In genomic region chr6:55581106-55581505, GRCm38 (mm10) we compare ENCODE assay signal across 31 mouse cellular contexts.
DNase-seq lines count a peak whose midpoint lies in the region; ATAC-seq and TF ChIP-seq lines count a peak whose summit lies in the region.
"Had no signal": no experiment of that assay in that cellular context is flagged by ENCODE, and none has a peak within 500 bp of the region (broad histone marks: within the 10 kb centered on the region; RNA-seq: fewer than 3 reads in every experiment).

No protein-coding gene starts in this region.

- H3K9ac ChIP-seq in forebrain, embryonic 12.5 days = no peak overlapping the region
- no peak overlapping the region for H3K9ac ChIP-seq in forebrain, embryonic 11.5 days (ENCODE audit: low read length)
- H3K9ac ChIP-seq in hindbrain, embryonic 14.5 days = no peak overlapping the region
- H3K9ac ChIP-seq in hindbrain, postnatal 0 days (replicated peaks; ENCODE audit: low read length) = no peak overlapping the region
- no peak overlapping the region for H3K9ac ChIP-seq in hindbrain, embryonic 15.5 days
- H3K9ac ChIP-seq: embryonic facial prominence, embryonic 15.5 days; heart, embryonic 15.5 days; limb, embryonic 15.5 days; liver, embryonic 13.5 days; stomach, embryonic 15.5 days had no signal

- H3K4me3 ChIP-seq in forebrain, embryonic 12.5 days (replicated peaks) = no peak overlapping the region
- H3K4me3 ChIP-seq in forebrain, embryonic 11.5 days (ENCODE audit: low read depth, low read length) = no peak overlapping the region
- no peak overlapping the region for H3K4me3 ChIP-seq in hindbrain, embryonic 14.5 days (replicated peaks; ENCODE audit: low read length)
- H3K4me3 ChIP-seq in hindbrain, postnatal 0 days (ENCODE audit: low read length) = no peak overlapping the region
- H3K4me3 ChIP-seq in hindbrain, embryonic 15.5 days = no peak overlapping the region
- H3K4me3 ChIP-seq: embryonic facial prominence, embryonic 10.5 days; embryonic facial prominence, embryonic 15.5 days; gastrocnemius, adult 2 months; heart, embryonic 15.5 days; limb, embryonic 10.5 days; limb, embryonic 15.5 days; liver, embryonic 13.5 days; stomach, embryonic 15.5 days had no signal

- peak overlapping the region; percentile 43; the same call in 1 of the 2 replicates for H3K27ac ChIP-seq in forebrain, embryonic 12.5 days
- no peak overlapping the region for H3K27ac ChIP-seq in forebrain, embryonic 11.5 days (ENCODE audit: low read depth, low read length)
- H3K27ac ChIP-seq in hindbrain, embryonic 14.5 days = peak overlapping the region; percentile 79
- H3K27ac ChIP-seq in hindbrain, postnatal 0 days = no peak overlapping the region
- H3K27ac ChIP-seq in hindbrain, embryonic 15.5 days (replicated peaks) = peak overlapping the region; percentile 80
- H3K27ac ChIP-seq: embryonic facial prominence, embryonic 10.5 days; embryonic facial prominence, embryonic 15.5 days; gastrocnemius, adult 2 months; heart, embryonic 15.5 days; limb, embryonic 10.5 days; limb, embryonic 15.5 days; liver, embryonic 13.5 days; macrophage; stomach, embryonic 15.5 days had no signal

- no peak for ATAC-seq in forebrain, embryonic 12.5 days (ENCODE audit: low FRiP score)
- no peak for ATAC-seq in forebrain, embryonic 11.5 days (replicated peaks; ENCODE audit: low FRiP score)
- no peak for ATAC-seq in hindbrain, embryonic 14.5 days (ENCODE audit: low FRiP score)
- no peak for ATAC-seq in hindbrain, postnatal 0 days
- no peak for ATAC-seq in hindbrain, embryonic 15.5 days (ENCODE audit: low FRiP score, low read depth)
- ATAC-seq: activated CD4-positive, CD25-positive, alpha-beta regulatory T cell, adult 4 months; intestine, postnatal 0 days had no signal

- intact Hi-C loops in gastrocnemius, postnatal 14 days (cut with DNase I; ENCODE audit: low total_unique reads) = no loop called here

- no peak for TF ChIP-seq CTCF in hindbrain, postnatal 0 days (IDR thresholded peaks at IDR 0.05; ENCODE audit: low read depth)
- TF ChIP-seq CTCF in brain, embryonic 14.5 days (IDR thresholded peaks at IDR 0.05; ENCODE audit: borderline replicate concordance, extremely low read depth, insufficient read depth, insufficient read length) = no peak

- TF ChIP-seq POLR2A in brain, embryonic 14.5 days (IDR thresholded peaks at IDR 0.05; ENCODE audit: borderline replicate concordance, extremely low read depth, insufficient read depth, insufficient read length, poor library complexity, severe bottlenecking) = no peak

- H3K36me3 ChIP-seq in forebrain, embryonic 12.5 days (replicated peaks) = no peaks in the 10 kb centered on the region
- no peaks in the 10 kb centered on the region for H3K36me3 ChIP-seq in forebrain, embryonic 11.5 days (ENCODE audit: control insufficient read depth, insufficient read depth, low read length)
- no peaks in the 10 kb centered on the region for H3K36me3 ChIP-seq in hindbrain, embryonic 14.5 days (replicated peaks; ENCODE audit: control insufficient read depth, insufficient read depth)
- no peaks in the 10 kb centered on the region for H3K36me3 ChIP-seq in hindbrain, postnatal 0 days (ENCODE audit: insufficient read depth, low read length)
- H3K36me3 ChIP-seq in hindbrain, embryonic 15.5 days = no peaks in the 10 kb centered on the region
- H3K36me3 ChIP-seq: embryonic facial prominence, embryonic 10.5 days; embryonic facial prominence, embryonic 15.5 days; heart, embryonic 15.5 days; limb, embryonic 10.5 days; limb, embryonic 15.5 days; liver, embryonic 13.5 days; stomach, embryonic 15.5 days had no signal

- no peak for DNase-seq in forebrain, embryonic 11.5 days (ENCODE audit: low spot score)
- no peak for DNase-seq in hindbrain, embryonic 14.5 days (ENCODE audit: low spot score)
- DNase-seq in hindbrain, postnatal 0 days (ENCODE audit: low spot score) = no peak
- peak; percentile 72 for DNase-seq in brain, embryonic 14.5 days (ENCODE audit: low read depth)
- DNase-seq in ovary, adult 18-20 months (ENCODE audit: low spot score) = no peak
- DNase-seq in gastrocnemius, postnatal 14 days = no peak
- DNase-seq: adrenal gland, adult 2 months; adrenal gland, postnatal 36 days; cerebellum, adult 2 months; cerebellum, postnatal 25 days; gastrocnemius, adult 2 months; kidney, adult 9 months; kidney, postnatal 14 days; layer of hippocampus, adult 9-11 months; liver, embryonic 13.5 days; lung, adult 2 months; lung, postnatal 10 days; right cerebral cortex, postnatal 25 days; thymus, postnatal 25 days had no signal

- H3K4me2 ChIP-seq in forebrain, embryonic 12.5 days = no peak overlapping the region
- H3K4me2 ChIP-seq in forebrain, embryonic 11.5 days (ENCODE audit: low read depth, low read length, severe bottlenecking) = no peak overlapping the region
- no peak overlapping the region for H3K4me2 ChIP-seq in hindbrain, embryonic 14.5 days (replicated peaks)
- H3K4me2 ChIP-seq in hindbrain, postnatal 0 days (ENCODE audit: low read depth, low read length) = no peak overlapping the region
- H3K4me2 ChIP-seq in hindbrain, embryonic 15.5 days = no peak overlapping the region
- H3K4me2 ChIP-seq: embryonic facial prominence, embryonic 15.5 days; heart, embryonic 15.5 days; limb, embryonic 15.5 days; liver, embryonic 13.5 days; stomach, embryonic 15.5 days had no signal

- WGBS in forebrain, embryonic 12.5 days = 51% methylated on average over 6 of the region's 6 CpGs
- WGBS in forebrain, embryonic 11.5 days = 59% methylated on average over 6 of the region's 6 CpGs
- 61% methylated on average over 6 of the region's 6 CpGs for WGBS in hindbrain, embryonic 14.5 days
- WGBS in hindbrain, postnatal 0 days = 51% methylated on average over 6 of the region's 6 CpGs
- WGBS in hindbrain, embryonic 15.5 days = 58% methylated on average over 6 of the region's 6 CpGs

- H3K27me3 ChIP-seq in forebrain, embryonic 12.5 days = no peaks in the 10 kb centered on the region
- no peaks in the 10 kb centered on the region for H3K27me3 ChIP-seq in forebrain, embryonic 11.5 days (ENCODE audit: control insufficient read depth, insufficient read depth, low read length)
- H3K27me3 ChIP-seq in hindbrain, embryonic 14.5 days (ENCODE audit: control insufficient read depth, insufficient read depth, low read length) = no peaks in the 10 kb centered on the region
- no peaks in the 10 kb centered on the region for H3K27me3 ChIP-seq in hindbrain, postnatal 0 days (ENCODE audit: insufficient read depth, low read length)
- H3K27me3 ChIP-seq in hindbrain, embryonic 15.5 days = no peaks in the 10 kb centered on the region
- H3K27me3 ChIP-seq: CH12.LX; embryonic facial prominence, embryonic 15.5 days; heart, embryonic 15.5 days; limb, embryonic 15.5 days; liver, embryonic 13.5 days; stomach, embryonic 15.5 days had no signal

- peaks cover 16% of the 10 kb centered on the region for H3K4me1 ChIP-seq in forebrain, embryonic 12.5 days
- H3K4me1 ChIP-seq in forebrain, embryonic 11.5 days (replicated peaks; ENCODE audit: control insufficient read depth, insufficient read depth, low read length) = no peaks in the 10 kb centered on the region; the same call in 1 of the 2 replicates
- H3K4me1 ChIP-seq in hindbrain, embryonic 14.5 days (replicated peaks; ENCODE audit: control insufficient read depth, insufficient read depth, low read length) = peaks cover 4% of the 10 kb centered on the region; the same call in 1 of the 2 replicates
- no peaks in the 10 kb centered on the region for H3K4me1 ChIP-seq in hindbrain, postnatal 0 days (ENCODE audit: insufficient read depth, low read length)
- H3K4me1 ChIP-seq in hindbrain, embryonic 15.5 days (replicated peaks) = peaks cover 21% of the 10 kb centered on the region
- H3K4me1 ChIP-seq: embryonic facial prominence, embryonic 10.5 days; embryonic facial prominence, embryonic 15.5 days; heart, embryonic 15.5 days; limb, embryonic 15.5 days; liver, embryonic 13.5 days; stomach, embryonic 15.5 days had no signal

- H3K9me3 ChIP-seq in forebrain, embryonic 12.5 days = no peaks in the 10 kb centered on the region
- no peaks in the 10 kb centered on the region for H3K9me3 ChIP-seq in forebrain, embryonic 11.5 days (ENCODE audit: control insufficient read depth, low read length)
- no peaks in the 10 kb centered on the region for H3K9me3 ChIP-seq in hindbrain, embryonic 14.5 days (ENCODE audit: control insufficient read depth, low read length)
- H3K9me3 ChIP-seq in hindbrain, postnatal 0 days (ENCODE audit: low read length) = no peaks in the 10 kb centered on the region
- H3K9me3 ChIP-seq in hindbrain, embryonic 15.5 days = no peaks in the 10 kb centered on the region
- H3K9me3 ChIP-seq: embryonic facial prominence, embryonic 10.5 days; embryonic facial prominence, embryonic 15.5 days; heart, embryonic 15.5 days; limb, embryonic 10.5 days; limb, embryonic 15.5 days; liver, embryonic 13.5 days; stomach, embryonic 15.5 days had no signal

Comparison
In these comparisons a context has a peak if more than half of its experiments do, and no peak if none do; other contexts are left out.
1. H3K27ac ChIP-seq: peak in forebrain, embryonic 12.5 days (single experiment), hindbrain, embryonic 14.5 days (single experiment) and hindbrain, embryonic 15.5 days (single experiment); none in forebrain, embryonic 11.5 days (single experiment) and hindbrain, postnatal 0 days (single experiment).